Mouse (Mus musculus) hindbrain, embryonic 10.5 days (tissue): ENCODE results near the gene Pip5k1a. TPM values are rescaled to one million over a fixed set of nuclear protein-coding genes. Genes with fewer than 3 reads are reported as not detected.
A peak's percentile ranks its signal among the peaks of the same experiment; 100 is the strongest.
"Not testable (repeated sequence)": the region's sequence is repeated elsewhere in the genome, so short reads cannot be mapped to it uniquely, and the experiment has no call there.

ENCODE experiments used
- DNase-seq: peaks from one replicate; pipeline ENCODE4 v3.0.0-alpha.2; 2017; ENCODE audit warnings: low spot score
- H3K27ac ChIP-seq: fragments of 300-500 bp; sonication (generic); 2 replicates; pipeline ENCODE4 v1.5.1; 2016; ENCODE audit warnings: mild to moderate bottlenecking, moderate library complexity
- H3K27me3 ChIP-seq: fragments of 300-500 bp; sonication (generic); 2 replicates; pipeline ENCODE4 v1.6.1; 2016; ENCODE audit warnings: mild to moderate bottlenecking; ENCODE audit not compliant: poor library complexity, insufficient read depth, severe bottlenecking
- H3K36me3 ChIP-seq: fragments of 300-500 bp; sonication (generic); 2 replicates; pipeline ENCODE4 v1.6.1; 2016; ENCODE audit warnings: mild to moderate bottlenecking, moderate library complexity
- H3K4me1 ChIP-seq: fragments of 300-500 bp; sonication (generic); replicated peaks from 2 replicates; pipeline ENCODE4 v1.6.1; 2016; ENCODE audit warnings: mild to moderate bottlenecking
- H3K4me3 ChIP-seq: fragments of 300-500 bp; sonication (generic); 2 replicates; pipeline ENCODE4 v1.5.1; 2016; ENCODE audit warnings: mild to moderate bottlenecking, moderate library complexity
- H3K9me3 ChIP-seq: fragments of 300-500 bp; sonication (generic); 2 replicates; pipeline ENCODE4 v1.6.1; 2016; ENCODE audit warnings: mild to moderate bottlenecking, moderate library complexity
- WGBS: fragments of 180-500 bp; shearing (Covaris S2); methylation state at CpG from one replicate; pipeline ENCODE4 v1.1.7; 2016; 5-methylcytosine and 5-hydroxymethylcytosine counted together
- polyA plus RNA-seq: library from polyadenylated mRNA; unstranded; fragments of >200 nt; fragmentation: Nextera tagmentation; extraction: Ambion mirVana; gene quantifications from 2 replicates; pipeline ENCODE4 v1.2.1, GENCODE M21; 2016

Pip5k1a gene
- polyA plus RNA-seq, 1 experiment from 2014 or later, result 19.0 TPM

GRCm38 (mm10) chr3:95053701-95054100 is 53.0 kb downstream of the Pip5k1a start:
- Histone ChIP-seq H3K27me3 (no peaks in the 10 kb centered on the region), H3K36me3 (peaks cover 21% of the 10 kb centered on the region), H3K27ac (no peak overlapping the region), H3K4me1 (no peaks in the 10 kb centered on the region), H3K9me3 (no peaks in the 10 kb centered on the region), H3K4me3 (no peak overlapping the region)
- 45% methylated on average over 3 of the region's 3 CpGs for WGBS
- peak; percentile 29 for DNase-seq

GRCm38 (mm10) chr3:95052959-95053358 is 53.8 kb downstream of the Pip5k1a start:
- no peak for DNase-seq
- 44% methylated on average over 1 of the region's 1 CpGs for WGBS
- H3K36me3 ChIP-seq, result peaks cover 15% of the 10 kb centered on the region

GRCm38 (mm10) chr3:95047914-95048313 is 58.8 kb downstream of the Pip5k1a start:
- Histone ChIP-seq H3K27ac (no peak overlapping the region), H3K9me3 (no peaks in the 10 kb centered on the region), H3K4me3 (no peak overlapping the region), H3K36me3 (no peaks in the 10 kb centered on the region), H3K27me3 (no peaks in the 10 kb centered on the region), H3K4me1 (peaks cover under 1% of the 10 kb centered on the region; the same call in 1 of the 2 replicates)
- no peak for DNase-seq
- 84% methylated on average over 3 of the region's 3 CpGs for WGBS

More at GRCm38 (mm10) chr3:95052959-95053358, 53.8 kb downstream of the Pip5k1a start:
- no peaks in the 10 kb centered on the region for H3K27me3 ChIP-seq
- no peak overlapping the region for H3K4me3 ChIP-seq
- no peaks in the 10 kb centered on the region for H3K9me3 ChIP-seq
- no peaks in the 10 kb centered on the region for H3K4me1 ChIP-seq
- no peak overlapping the region for H3K27ac ChIP-seq

- Histone ChIP-seq H3K9me3 (no peaks in the 10 kb centered on the region), H3K27me3 (no peaks in the 10 kb centered on the region), H3K36me3 (no peaks in the 10 kb centered on the region), H3K27ac (no peak overlapping the region), H3K4me1 (peaks cover 7% of the 10 kb centered on the region), H3K4me3 (no peak overlapping the region)
- 85% methylated on average over 11 of the region's 11 CpGs for WGBS
- no peak for DNase-seq
Observed at GRCm38 (mm10) chr3:95046462-95047057, 60.2 kb downstream of the Pip5k1a start.

GRCm38 (mm10) chr3:95043251-95043650 is 63.5 kb downstream of the Pip5k1a start:
- 75% methylated on average over 6 of the region's 6 CpGs for WGBS

GRCm38 (mm10) chr3:95042838-95043229 is 63.9 kb downstream of the Pip5k1a start:
- 30% methylated on average over 7 of the region's 7 CpGs for WGBS
- Histone ChIP-seq H3K4me3 (peak overlapping the region; percentile 92), H3K36me3 (peaks cover 27% of the 10 kb centered on the region), H3K4me1 (peaks cover 11% of the 10 kb centered on the region), H3K27ac (peak overlapping the region; percentile 92), H3K9me3 (no peaks in the 10 kb centered on the region), H3K27me3 (no peaks in the 10 kb centered on the region)
- no peak for DNase-seq

More at GRCm38 (mm10) chr3:95043251-95043650, 63.5 kb downstream of the Pip5k1a start:
- H3K27me3 ChIP-seq, result no peaks in the 10 kb centered on the region
- no peak overlapping the region for H3K4me3 ChIP-seq
- H3K27ac ChIP-seq, result no peak overlapping the region
- H3K36me3 ChIP-seq, result peaks cover 23% of the 10 kb centered on the region
- H3K4me1 ChIP-seq, result peaks cover 11% of the 10 kb centered on the region
- no peak for DNase-seq
- no peaks in the 10 kb centered on the region for H3K9me3 ChIP-seq

GRCm38 (mm10) chr3:95042166-95042837 is 64.4 kb downstream of the Pip5k1a start, which contains the start of gene Psmd4:
Gene Psmd4, minus strand, starts transcription at chr3:95042614.
- Histone ChIP-seq H3K27ac (peak within 1 kb of the TSS; percentile 92), H3K4me3 (peak within 1 kb of the TSS; percentile 92), H3K27me3 (no peaks in the 10 kb centered on the region), H3K9me3 (no peaks in the 10 kb centered on the region), H3K36me3 (peaks cover 32% of the 10 kb centered on the region), H3K4me1 (peaks cover 11% of the 10 kb centered on the region)
- WGBS, result under 1% methylated on average over 36 of the region's 36 CpGs
- DNase-seq, result peak; percentile 99

- no peak for DNase-seq
- peaks cover 11% of the 10 kb centered on the region for H3K4me1 ChIP-seq
- no peaks in the 10 kb centered on the region for H3K27me3 ChIP-seq
- H3K9me3 ChIP-seq, result no peaks in the 10 kb centered on the region
- peak overlapping the region; percentile 92 for H3K4me3 ChIP-seq
- H3K27ac ChIP-seq, result peak overlapping the region; percentile 92
- 15% methylated on average over 3 of the region's 3 CpGs for WGBS
- peaks cover 38% of the 10 kb centered on the region for H3K36me3 ChIP-seq
Observed at GRCm38 (mm10) chr3:95041625-95042024, 65.1 kb downstream of the Pip5k1a start.

- no peak for DNase-seq
- H3K27me3 ChIP-seq, result no peaks in the 10 kb centered on the region
- H3K36me3 ChIP-seq, result peaks cover 63% of the 10 kb centered on the region
- H3K27ac ChIP-seq, result no peak overlapping the region
- H3K4me1 ChIP-seq, result peaks cover 20% of the 10 kb centered on the region
- 73% methylated on average over 3 of the region's 3 CpGs for WGBS
- H3K4me3 ChIP-seq, result no peak overlapping the region
- no peaks in the 10 kb centered on the region for H3K9me3 ChIP-seq
Observed at GRCm38 (mm10) chr3:95029953-95030352, 76.8 kb downstream of the Pip5k1a start.

GRCm38 (mm10) chr3:95029291-95029827 is 77.4 kb downstream of the Pip5k1a start:
- peaks cover 26% of the 10 kb centered on the region for H3K4me1 ChIP-seq
- WGBS, result 67% methylated on average over 3 of the region's 3 CpGs
- not testable (repeated sequence) for H3K9me3 ChIP-seq, DNase-seq, H3K27me3 ChIP-seq, H3K27ac ChIP-seq, H3K4me3 ChIP-seq
- H3K36me3 ChIP-seq, result peaks cover 57% of the 10 kb centered on the region

GRCm38 (mm10) chr3:95028603-95029002 is 78.1 kb downstream of the Pip5k1a start:
- no peak overlapping the region for H3K4me3 ChIP-seq
- DNase-seq, result no peak
- peaks cover 49% of the 10 kb centered on the region for H3K36me3 ChIP-seq
- H3K27me3 ChIP-seq, result no peaks in the 10 kb centered on the region
- H3K9me3 ChIP-seq, result no peaks in the 10 kb centered on the region
- no peak overlapping the region for H3K27ac ChIP-seq
- peaks cover 29% of the 10 kb centered on the region for H3K4me1 ChIP-seq
- 93% methylated on average over 3 of the region's 3 CpGs for WGBS

- H3K4me3 ChIP-seq, result no peak overlapping the region
- WGBS, result 73% methylated on average over 5 of the region's 5 CpGs
- peaks cover 40% of the 10 kb centered on the region for H3K36me3 ChIP-seq
- H3K9me3 ChIP-seq, result no peaks in the 10 kb centered on the region
- DNase-seq, result no peak
- H3K4me1 ChIP-seq, result peaks cover 29% of the 10 kb centered on the region
- H3K27me3 ChIP-seq, result no peaks in the 10 kb centered on the region
- no peak overlapping the region for H3K27ac ChIP-seq
Observed at GRCm38 (mm10) chr3:95027701-95028100, 79.0 kb downstream of the Pip5k1a start.

- H3K9me3 ChIP-seq, result no peaks in the 10 kb centered on the region
- no peak for DNase-seq
- WGBS, result 71% methylated on average over 5 of the region's 5 CpGs
- H3K27me3 ChIP-seq, result no peaks in the 10 kb centered on the region
- peaks cover 35% of the 10 kb centered on the region for H3K36me3 ChIP-seq
- no peak overlapping the region for H3K4me3 ChIP-seq
- H3K27ac ChIP-seq, result no peak overlapping the region
- peaks cover 29% of the 10 kb centered on the region for H3K4me1 ChIP-seq
Observed at GRCm38 (mm10) chr3:95027057-95027645, 79.6 kb downstream of the Pip5k1a start.
